Mouse (Mus musculus): ENCODE data around the gene Hs2st1. TPM values are rescaled to one million over a fixed set of nuclear protein-coding genes. Genes with fewer than 3 reads are reported as not detected.

The Hs2st1 gene
- polyA plus RNA-seq, 1 experiment from 2014 or later, result 1.5 TPM

DNA sequence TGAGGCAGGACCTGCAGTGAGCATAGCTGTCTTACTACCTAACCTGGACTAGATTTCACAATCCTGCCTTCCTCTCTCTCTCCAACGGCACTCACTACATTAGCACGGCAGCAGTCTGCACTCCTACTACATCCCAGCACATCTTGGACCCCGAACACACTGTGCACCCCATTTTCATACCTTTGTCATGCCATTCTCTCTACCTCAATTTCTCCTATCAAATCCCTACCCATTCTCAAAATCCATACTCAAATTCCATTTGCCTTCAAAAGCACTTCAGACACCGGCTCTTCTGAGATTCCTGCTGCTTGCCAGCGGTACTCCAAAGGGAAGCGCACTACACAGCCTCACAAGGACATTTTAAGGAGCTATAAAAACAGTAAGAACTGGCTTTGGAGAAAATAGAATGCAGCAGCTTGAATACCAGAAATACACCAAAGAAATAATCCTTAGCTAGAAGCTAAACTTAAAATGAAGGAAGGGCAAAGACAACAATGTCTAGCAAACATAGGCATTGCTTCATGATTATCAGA lies 28.0 kb downstream of the Hs2st1 start:
- TF ChIP-seq EP300 (IDR thresholded peaks at IDR 0.05; ENCODE audit: low read depth) (no peak), CTCF (IDR thresholded peaks at IDR 0.05; ENCODE audit: low read depth) (no peak)
- H3K4me1 ChIP-seq (ENCODE audit: insufficient read depth), result no peaks in the 10 kb centered on the region
- no peak overlapping the region for H3K9ac ChIP-seq (replicated peaks)
- H3K27ac ChIP-seq (ENCODE audit: low read depth), result no peak overlapping the region
- H3K9me3 ChIP-seq (ENCODE audit: low read length), result no peaks in the 10 kb centered on the region
- no peaks in the 10 kb centered on the region for H3K27me3 ChIP-seq (ENCODE audit: insufficient read depth, low read length)
- no peak overlapping the region for H3K4me2 ChIP-seq (ENCODE audit: low read depth, low read length)
- no peak overlapping the region for H3K4me3 ChIP-seq (ENCODE audit: low read depth, low read length)
- WGBS (ENCODE audit: insufficient replicate concordance), result 68% methylated on average over 6 of the region's 6 CpGs
- DNase-seq (no peak), ATAC-seq (no peak)
- H3K36me3 ChIP-seq (replicated peaks; ENCODE audit: insufficient read depth, low read length), result no peaks in the 10 kb centered on the region

DNA sequence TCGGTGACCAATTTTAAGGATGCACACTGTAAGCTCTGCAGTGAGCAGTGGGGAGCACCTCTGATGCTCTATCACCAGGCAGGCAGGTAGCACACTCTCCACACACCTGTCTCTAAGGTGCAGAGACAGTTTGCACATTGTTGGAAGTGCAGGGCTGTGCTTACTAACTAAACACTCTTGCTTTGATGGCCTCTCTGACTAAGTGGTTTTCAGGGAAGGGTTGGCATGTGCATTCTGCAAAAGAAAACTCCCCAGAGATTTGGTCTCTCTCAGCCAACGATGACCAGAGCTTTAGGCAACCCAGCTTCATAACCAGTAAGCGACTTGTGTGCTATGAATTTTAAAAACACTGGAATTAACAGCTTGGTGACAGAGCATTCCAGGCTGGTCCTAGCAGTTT lies 29.2 kb downstream of the Hs2st1 start:
- H3K4me3 ChIP-seq (ENCODE audit: low read depth, low read length), result no peak overlapping the region
- H3K4me2 ChIP-seq (ENCODE audit: low read depth, low read length), result no peak overlapping the region
- no peaks in the 10 kb centered on the region for H3K27me3 ChIP-seq (ENCODE audit: insufficient read depth, low read length)
- WGBS (ENCODE audit: insufficient replicate concordance), result 86% methylated on average over 3 of the region's 3 CpGs
- H3K9ac ChIP-seq (replicated peaks), result no peak overlapping the region
- ATAC-seq (no peak), DNase-seq (no peak)
- no peaks in the 10 kb centered on the region for H3K9me3 ChIP-seq (ENCODE audit: low read length)
- no peak overlapping the region for H3K27ac ChIP-seq (ENCODE audit: low read depth)
- no peaks in the 10 kb centered on the region for H3K4me1 ChIP-seq (ENCODE audit: insufficient read depth)
- H3K36me3 ChIP-seq (replicated peaks; ENCODE audit: insufficient read depth, low read length), result no peaks in the 10 kb centered on the region
- TF ChIP-seq CTCF (IDR thresholded peaks at IDR 0.05; ENCODE audit: low read depth) (no peak), EP300 (IDR thresholded peaks at IDR 0.05; ENCODE audit: low read depth) (no peak)

DNA sequence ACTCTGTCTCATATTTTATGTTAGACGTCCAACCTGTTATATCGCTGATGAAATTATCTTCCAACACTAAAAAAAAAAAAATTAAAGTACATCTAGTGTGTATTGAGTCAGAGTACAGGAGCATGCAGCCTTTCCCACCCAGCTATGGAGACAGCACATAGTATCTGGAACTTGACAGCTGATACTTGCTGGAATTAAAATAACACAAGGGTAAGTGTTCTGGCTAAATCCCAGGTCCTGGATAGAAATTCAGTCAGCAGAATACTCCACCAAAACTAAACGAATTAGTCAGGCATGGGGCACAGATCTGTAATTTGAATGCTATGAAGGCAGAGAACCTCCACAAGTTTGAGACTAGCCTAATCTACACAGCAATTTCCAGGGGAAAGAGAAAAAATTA lies 30.9 kb downstream of the Hs2st1 start:
- H3K36me3 ChIP-seq (replicated peaks; ENCODE audit: insufficient read depth, low read length), result no peaks in the 10 kb centered on the region
- 71% methylated on average over 3 of the region's 3 CpGs for WGBS (ENCODE audit: insufficient replicate concordance)

DNA sequence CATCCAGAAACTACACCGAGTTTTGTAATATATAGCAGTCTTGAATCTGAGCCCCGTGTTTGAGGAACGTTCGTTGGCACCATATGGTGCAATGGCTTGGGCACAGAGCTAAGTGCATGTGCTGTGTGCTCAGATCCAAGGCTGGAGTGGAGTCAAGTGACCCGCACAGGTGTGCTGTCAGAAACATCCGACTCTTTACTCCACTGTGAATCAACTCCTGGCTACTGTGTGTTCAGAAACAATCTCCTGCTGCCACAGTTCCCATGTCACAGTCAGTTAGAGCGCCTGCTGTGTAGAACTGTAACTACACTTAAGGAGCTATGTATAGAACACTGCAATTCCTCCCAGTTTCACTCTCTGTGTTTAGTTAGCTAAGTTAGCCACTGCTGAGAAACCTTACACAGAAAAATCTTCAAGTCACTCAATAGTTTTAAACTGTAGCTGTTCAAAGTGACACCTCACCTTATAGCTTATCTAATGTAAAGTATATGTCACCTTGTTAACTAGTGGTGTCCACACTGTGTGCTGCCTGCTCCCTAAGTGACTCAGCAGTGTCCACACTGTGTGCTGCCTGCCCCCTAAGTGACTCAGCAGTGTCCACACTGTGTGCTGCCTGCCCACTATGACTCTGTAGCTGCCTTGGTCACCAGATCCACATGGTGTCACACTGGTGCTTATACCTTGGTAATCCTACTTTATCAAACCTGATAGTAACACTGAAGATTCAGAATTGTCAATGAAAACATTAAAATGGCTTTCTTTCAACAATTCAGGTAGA lies 32.7 kb downstream of the Hs2st1 start:
- peak; percentile 40; the same call in 1 of the 2 replicates for ATAC-seq
- no peaks in the 10 kb centered on the region for H3K9me3 ChIP-seq (ENCODE audit: low read length)
- H3K4me1 ChIP-seq (ENCODE audit: insufficient read depth), result no peaks in the 10 kb centered on the region
- no peak overlapping the region for H3K4me2 ChIP-seq (ENCODE audit: low read depth, low read length)
- H3K4me3 ChIP-seq (ENCODE audit: low read depth, low read length), result no peak overlapping the region
- H3K9ac ChIP-seq (replicated peaks), result no peak overlapping the region
- H3K27me3 ChIP-seq (ENCODE audit: insufficient read depth, low read length), result no peaks in the 10 kb centered on the region
- WGBS (ENCODE audit: insufficient replicate concordance), result 79% methylated on average over 7 of the region's 7 CpGs
- DNase-seq, result no peak
- H3K36me3 ChIP-seq (replicated peaks; ENCODE audit: insufficient read depth, low read length), result no peaks in the 10 kb centered on the region
- no peak overlapping the region for H3K27ac ChIP-seq (ENCODE audit: low read depth)
- TF ChIP-seq EP300 (IDR thresholded peaks at IDR 0.05; ENCODE audit: low read depth) (no peak), CTCF (IDR thresholded peaks at IDR 0.05; ENCODE audit: low read depth) (no peak)

More for the DNA sequence above, 30.9 kb downstream of the Hs2st1 start:
- H3K27ac ChIP-seq (ENCODE audit: low read depth), result no peak overlapping the region
- H3K4me1 ChIP-seq (ENCODE audit: insufficient read depth), result no peaks in the 10 kb centered on the region
- H3K4me2 ChIP-seq (ENCODE audit: low read depth, low read length), result no peak overlapping the region
- TF ChIP-seq EP300 (IDR thresholded peaks at IDR 0.05; ENCODE audit: low read depth), result no peak
- TF ChIP-seq CTCF (IDR thresholded peaks at IDR 0.05; ENCODE audit: low read depth), result no peak
- ATAC-seq (no peak), DNase-seq (no peak)
- H3K4me3 ChIP-seq (ENCODE audit: low read depth, low read length), result no peak overlapping the region
- no peak overlapping the region for H3K9ac ChIP-seq (replicated peaks)
- no peaks in the 10 kb centered on the region for H3K9me3 ChIP-seq (ENCODE audit: low read length)
- H3K27me3 ChIP-seq (ENCODE audit: insufficient read depth, low read length), result no peaks in the 10 kb centered on the region

DNA sequence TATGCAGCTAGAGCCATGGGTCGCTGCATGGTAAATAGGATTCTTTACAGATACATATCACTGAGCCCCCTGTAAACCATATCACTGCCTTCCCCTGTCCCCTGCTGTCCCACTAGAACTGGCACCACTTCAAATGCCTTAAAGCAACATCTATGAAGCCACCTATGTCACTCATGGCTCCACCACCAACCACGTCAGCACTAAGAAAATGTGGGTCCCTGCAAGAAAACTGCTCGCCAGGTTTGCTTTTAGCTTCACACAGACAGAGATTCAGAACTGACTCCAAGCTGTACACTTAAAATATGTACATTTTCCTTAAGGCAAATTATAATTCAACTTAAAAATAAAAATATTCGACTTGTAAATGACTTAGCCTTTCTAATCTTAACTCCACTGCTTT lies 34.9 kb downstream of the Hs2st1 start:
- H3K4me3 ChIP-seq (ENCODE audit: low read depth, low read length), result no peak overlapping the region

DNA sequence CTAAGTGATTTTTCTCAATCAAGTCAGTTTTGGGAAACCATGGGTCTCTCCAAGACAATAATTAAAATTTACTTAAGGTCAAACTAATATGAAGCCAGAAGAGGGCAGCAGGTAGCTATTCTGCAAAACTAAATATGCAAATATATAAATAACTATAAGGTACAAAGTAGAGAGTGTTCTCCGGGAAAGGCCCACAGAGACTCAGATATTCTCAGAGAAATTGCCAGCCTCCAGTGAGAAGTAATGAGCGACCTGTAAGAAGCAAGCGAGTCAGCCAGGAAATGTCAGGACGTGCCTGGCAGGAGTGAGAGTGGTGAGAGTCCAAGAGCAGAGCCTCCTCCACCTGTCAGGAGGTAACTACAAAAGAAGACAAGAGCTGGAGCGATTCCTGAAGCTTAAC lies 39.0 kb downstream of the Hs2st1 start:
- no peak overlapping the region for H3K27ac ChIP-seq (ENCODE audit: low read depth)
- no peaks in the 10 kb centered on the region for H3K9me3 ChIP-seq (ENCODE audit: low read length)
- no peak overlapping the region for H3K4me3 ChIP-seq (ENCODE audit: low read depth, low read length)
- H3K4me1 ChIP-seq (ENCODE audit: insufficient read depth), result no peaks in the 10 kb centered on the region
- no peaks in the 10 kb centered on the region for H3K27me3 ChIP-seq (ENCODE audit: insufficient read depth, low read length)
- whole genome bisulfite sequencing (ENCODE audit: insufficient replicate concordance), result 47% methylated on average over 5 of the region's 5 CpGs
- no peak for ATAC-seq
- DNase-seq, result no peak
- H3K36me3 ChIP-seq (replicated peaks; ENCODE audit: insufficient read depth, low read length), result no peaks in the 10 kb centered on the region
- H3K4me2 ChIP-seq (ENCODE audit: low read depth, low read length), result no peak overlapping the region
- peak; percentile 46 for TF ChIP-seq CTCF (IDR thresholded peaks at IDR 0.05; ENCODE audit: low read depth)
- TF ChIP-seq EP300 (IDR thresholded peaks at IDR 0.05; ENCODE audit: low read depth), result no peak
- no peak overlapping the region for H3K9ac ChIP-seq (replicated peaks)

More for the DNA sequence above, 34.9 kb downstream of the Hs2st1 start:
- 82% methylated on average over 4 of the region's 4 CpGs for WGBS (ENCODE audit: insufficient replicate concordance)
- no peak overlapping the region for H3K4me2 ChIP-seq (ENCODE audit: low read depth, low read length)
- H3K27me3 ChIP-seq (ENCODE audit: insufficient read depth, low read length), result no peaks in the 10 kb centered on the region
- ATAC-seq (no peak), DNase-seq (no peak)
- no peak overlapping the region for H3K27ac ChIP-seq (ENCODE audit: low read depth)
- H3K4me1 ChIP-seq (ENCODE audit: insufficient read depth), result no peaks in the 10 kb centered on the region
- H3K9ac ChIP-seq (replicated peaks), result no peak overlapping the region
- no peaks in the 10 kb centered on the region for H3K9me3 ChIP-seq (ENCODE audit: low read length)
- no peaks in the 10 kb centered on the region for H3K36me3 ChIP-seq (replicated peaks; ENCODE audit: insufficient read depth, low read length)
- TF ChIP-seq EP300 (IDR thresholded peaks at IDR 0.05; ENCODE audit: low read depth) (no peak), CTCF (IDR thresholded peaks at IDR 0.05; ENCODE audit: low read depth) (no peak)

Measured in liver, postnatal 0 days (tissue).